Mouse (Mus musculus) hindbrain, embryonic 10.5 days (tissue): ENCODE results near the gene Crybg2. TPM values are rescaled to one million over a fixed set of nuclear protein-coding genes. Genes with fewer than 3 reads are reported as not detected.

Experiments used
- DNase-seq: peaks from one replicate; pipeline ENCODE4 v3.0.0-alpha.2; 2017; ENCODE audit warnings: low spot score
- H3K27ac ChIP-seq: fragments of 300-500 bp; sonication (generic); 2 replicates; pipeline ENCODE4 v1.5.1; 2016; ENCODE audit warnings: mild to moderate bottlenecking, moderate library complexity
- H3K27me3 ChIP-seq: fragments of 300-500 bp; sonication (generic); 2 replicates; pipeline ENCODE4 v1.6.1; 2016; ENCODE audit warnings: mild to moderate bottlenecking; ENCODE audit not compliant: poor library complexity, insufficient read depth, severe bottlenecking
- H3K36me3 ChIP-seq: fragments of 300-500 bp; sonication (generic); 2 replicates; pipeline ENCODE4 v1.6.1; 2016; ENCODE audit warnings: mild to moderate bottlenecking, moderate library complexity
- H3K4me1 ChIP-seq: fragments of 300-500 bp; sonication (generic); replicated peaks from 2 replicates; pipeline ENCODE4 v1.6.1; 2016; ENCODE audit warnings: mild to moderate bottlenecking
- H3K4me3 ChIP-seq: fragments of 300-500 bp; sonication (generic); 2 replicates; pipeline ENCODE4 v1.5.1; 2016; ENCODE audit warnings: mild to moderate bottlenecking, moderate library complexity
- H3K9me3 ChIP-seq: fragments of 300-500 bp; sonication (generic); 2 replicates; pipeline ENCODE4 v1.6.1; 2016; ENCODE audit warnings: mild to moderate bottlenecking, moderate library complexity
- WGBS: fragments of 180-500 bp; shearing (Covaris S2); methylation state at CpG from one replicate; pipeline ENCODE4 v1.1.7; 2016; 5-methylcytosine and 5-hydroxymethylcytosine counted together
- polyA plus RNA-seq: library from polyadenylated mRNA; unstranded; fragments of >200 nt; fragmentation: Nextera tagmentation; extraction: Ambion mirVana; gene quantifications from 2 replicates; pipeline ENCODE4 v1.2.1, GENCODE M21; 2016

Crybg2 gene
- polyA plus RNA-seq, 1 experiment from 2014 or later, result 1.6 TPM

- Histone ChIP-seq H3K4me1 (peaks cover 29% of the 10 kb centered on the region), H3K27me3 (no peaks in the 10 kb centered on the region), H3K9me3 (no peaks in the 10 kb centered on the region), H3K4me3 (no peak overlapping the region), H3K27ac (no peak overlapping the region), H3K36me3 (peaks cover 52% of the 10 kb centered on the region)
- WGBS, result 96% methylated on average over 3 of the region's 3 CpGs
- no peak for DNase-seq
Observed at GRCm38 (mm10) chr4:134132117-134132516, 71.5 kb downstream of the Crybg2 start.

- no peaks in the 10 kb centered on the region for H3K9me3 ChIP-seq
- peaks cover 57% of the 10 kb centered on the region for H3K36me3 ChIP-seq
- H3K27ac ChIP-seq, result no peak overlapping the region
- no peak overlapping the region for H3K4me3 ChIP-seq
- WGBS, result 84% methylated on average over 8 of the region's 8 CpGs
- no peaks in the 10 kb centered on the region for H3K27me3 ChIP-seq
- peaks cover 25% of the 10 kb centered on the region for H3K4me1 ChIP-seq
- DNase-seq, result no peak
Observed at GRCm38 (mm10) chr4:134132519-134133095, 72.0 kb downstream of the Crybg2 start.

GRCm38 (mm10) chr4:134136280-134136926, 75.8 kb downstream of the Crybg2 start:
- H3K36me3 ChIP-seq, result peaks cover 62% of the 10 kb centered on the region
- 67% methylated on average over 3 of the region's 3 CpGs for WGBS
- H3K9me3 ChIP-seq, result no peaks in the 10 kb centered on the region
- H3K4me3 ChIP-seq, result no peak overlapping the region
- DNase-seq, result no peak
- peaks cover 4% of the 10 kb centered on the region; the same call in 1 of the 2 replicates for H3K4me1 ChIP-seq
- no peak overlapping the region for H3K27ac ChIP-seq
- no peaks in the 10 kb centered on the region for H3K27me3 ChIP-seq

GRCm38 (mm10) chr4:134138857-134139256, 78.2 kb downstream of the Crybg2 start:
- Histone ChIP-seq H3K4me3 (no peak overlapping the region), H3K27ac (no peak overlapping the region), H3K9me3 (no peaks in the 10 kb centered on the region), H3K36me3 (peaks cover 57% of the 10 kb centered on the region), H3K27me3 (no peaks in the 10 kb centered on the region), H3K4me1 (peaks cover 4% of the 10 kb centered on the region; the same call in 1 of the 2 replicates)
- WGBS, result 88% methylated on average over 2 of the region's 2 CpGs
- DNase-seq, result no peak

Other genes with a start within 250 kb of the Crybg2 start
- 35.6 and 38.9 TPM in 2 replicates for gene Rps6ka1, start 173.0 kb upstream of the Crybg2 start, polyA plus RNA-seq
- 3,014 and 3,091 TPM in 2 replicates for gene Hmgn2, start 92.2 kb upstream of the Crybg2 start, polyA plus RNA-seq
- gene Dhdds, start 59.9 kb upstream of the Crybg2 start, polyA plus RNA-seq, result 39.5 and 42.3 TPM in 2 replicates
- 13.4 and 27.5 TPM in 2 replicates for gene Lin28a, start 42.0 kb upstream of the Crybg2 start, polyA plus RNA-seq
- gene Zfp683, start 7.0 kb upstream of the Crybg2 start, polyA plus RNA-seq, result not detected in 2 replicates
- gene Cd52, start 34.3 kb downstream of the Crybg2 start, polyA plus RNA-seq, result 5.3 and 5.5 TPM in 2 replicates
- gene Ubxn11, start 41.8 kb downstream of the Crybg2 start, polyA plus RNA-seq, result 7.6 and 11.2 TPM in 2 replicates
- gene Sh3bgrl3, start 68.0 kb downstream of the Crybg2 start, polyA plus RNA-seq, result 333 and 386 TPM in 2 replicates
- 30.1 and 35.1 TPM in 2 replicates for gene Cep85, start 126.3 kb downstream of the Crybg2 start, polyA plus RNA-seq
- gene Gm7534, start 142.2 kb downstream of the Crybg2 start, polyA plus RNA-seq, result not detected in 2 replicates
- gene Catsper4, start 166.6 kb downstream of the Crybg2 start, polyA plus RNA-seq, result not detected in 2 replicates
- 0.89 and 1.2 TPM in 2 replicates for gene Cnksr1, start 177.6 kb downstream of the Crybg2 start, polyA plus RNA-seq
- 0.49 and 1.0 TPM in 2 replicates for gene E130218I03Rik, start 182.8 kb downstream of the Crybg2 start, polyA plus RNA-seq
- gene Zfp593, start 184.8 kb downstream of the Crybg2 start, polyA plus RNA-seq, result 20.6 and 21.6 TPM in 2 replicates
- not detected in 2 replicates for gene Gm30191, start 186.1 kb downstream of the Crybg2 start, polyA plus RNA-seq
- 6.2 and 6.8 TPM in 2 replicates for gene Grrp1, start 193.3 kb downstream of the Crybg2 start, polyA plus RNA-seq
- gene Pdik1l, start 227.1 kb downstream of the Crybg2 start, polyA plus RNA-seq, result 18.1 and 18.8 TPM in 2 replicates